Mouse (Mus musculus): Measurements from ENCODE around the gene Met. TPM values are rescaled to one million over a fixed set of nuclear protein-coding genes. Genes with fewer than 3 reads are reported as not detected.

Met gene
- total RNA-seq, 1 experiment = 7.6 TPM

- Histone ChIP-seq H3K36me3 (ENCODE audit: control insufficient read depth, insufficient read depth, low read length, poor library complexity, severe bottlenecking) (no peaks in the 10 kb centered on the region), H3K9me3 (ENCODE audit: control insufficient read depth, insufficient read depth, low read depth, low read length) (no peaks in the 10 kb centered on the region), H3K4me3 (ENCODE audit: insufficient read depth in 1 of 2, low read depth in 1 of 2, low read length in 2 of 2, poor library complexity in 1 of 2, severe bottlenecking in 1 of 2) (no peak overlapping the region), H3K27ac (ENCODE audit: insufficient read depth, low read depth, low read length, poor library complexity, severe bottlenecking) (no peak overlapping the region), H3K9ac (ENCODE audit: insufficient read depth, low read depth, low read length, poor library complexity, severe bottlenecking) (no peak overlapping the region), H3K4me1 (ENCODE audit: control insufficient read depth in 2 of 2, insufficient read depth in 2 of 2, low read length in 2 of 2, poor library complexity in 1 of 2) (0 out of 4 replicates have a peak, but pooled peaks cover 0 to 3% of the 10 kb centered on the region in 2 experiments)
- in situ Hi-C loops (cut with MboI; ENCODE audit: low sequenced_read_pairs in 2 of 2, unreplicated experiment in 2 of 2) = no loop called here
- no peak for DNase-seq (ENCODE audit: low read depth, low spot score)
- no peak for TF ChIP-seq ZNF384 (IDR thresholded peaks at IDR 0.05; ENCODE audit: low read depth, low read length)
- no peak for TF ChIP-seq HCFC1 (IDR thresholded peaks at IDR 0.05; ENCODE audit: borderline replicate concordance, insufficient read depth, low read length)
- no peak for TF ChIP-seq CHD2 (IDR thresholded peaks at IDR 0.05; ENCODE audit: low read depth, low read length)
- TF ChIP-seq MAFK (IDR thresholded peaks at IDR 0.05; ENCODE audit: insufficient read depth, low read depth, low read length) = no peak
- no peak for TF ChIP-seq ZC3H11A (IDR thresholded peaks at IDR 0.05; ENCODE audit: borderline replicate concordance, low read depth, low read length)
Observed at GRCm38 (mm10) chr6:17481068-17481467, 17.5 kb downstream of the Met start.

GRCm38 (mm10) chr6:17485244-17485643 is 21.6 kb downstream of the Met start:
- no peak overlapping the region for H3K4me3 ChIP-seq (ENCODE audit: insufficient read depth in 1 of 2, low read depth in 1 of 2, low read length in 2 of 2, poor library complexity in 1 of 2, severe bottlenecking in 1 of 2)
- no peaks in the 10 kb centered on the region for H3K4me1 ChIP-seq (ENCODE audit: control insufficient read depth in 2 of 2, insufficient read depth in 2 of 2, low read length in 2 of 2, poor library complexity in 1 of 2)
- no peaks in the 10 kb centered on the region for H3K36me3 ChIP-seq (ENCODE audit: control insufficient read depth, insufficient read depth, low read length, poor library complexity, severe bottlenecking)
- no peaks in the 10 kb centered on the region for H3K9me3 ChIP-seq (ENCODE audit: control insufficient read depth, insufficient read depth, low read depth, low read length)
- in situ Hi-C loops (cut with MboI; ENCODE audit: low sequenced_read_pairs in 2 of 2, unreplicated experiment in 2 of 2) = no loop called here
- no peak overlapping the region for H3K27ac ChIP-seq (ENCODE audit: insufficient read depth, low read depth, low read length, poor library complexity, severe bottlenecking)
- H3K9ac ChIP-seq (ENCODE audit: insufficient read depth, low read depth, low read length, poor library complexity, severe bottlenecking) = no peak overlapping the region
- no peak for DNase-seq (ENCODE audit: low read depth, low spot score)
- TF ChIP-seq ZC3H11A (IDR thresholded peaks at IDR 0.05; ENCODE audit: borderline replicate concordance, low read depth, low read length) = no peak
- TF ChIP-seq ZNF384 (IDR thresholded peaks at IDR 0.05; ENCODE audit: low read depth, low read length) = no peak
- no peak for TF ChIP-seq MAFK (IDR thresholded peaks at IDR 0.05; ENCODE audit: insufficient read depth, low read depth, low read length)
- no peak for TF ChIP-seq CHD2 (IDR thresholded peaks at IDR 0.05; ENCODE audit: low read depth, low read length)
- TF ChIP-seq HCFC1 (IDR thresholded peaks at IDR 0.05; ENCODE audit: borderline replicate concordance, insufficient read depth, low read length) = no peak

- Histone ChIP-seq H3K9me3 (ENCODE audit: control insufficient read depth, insufficient read depth, low read depth, low read length) (no peaks in the 10 kb centered on the region), H3K4me1 (ENCODE audit: control insufficient read depth in 2 of 2, insufficient read depth in 2 of 2, low read length in 2 of 2, poor library complexity in 1 of 2) (no peaks in the 10 kb centered on the region), H3K27ac (ENCODE audit: insufficient read depth, low read depth, low read length, poor library complexity, severe bottlenecking) (no peak overlapping the region), H3K4me3 (ENCODE audit: insufficient read depth in 1 of 2, low read depth in 1 of 2, low read length in 2 of 2, poor library complexity in 1 of 2, severe bottlenecking in 1 of 2) (no peak overlapping the region), H3K36me3 (ENCODE audit: control insufficient read depth, insufficient read depth, low read length, poor library complexity, severe bottlenecking) (no peaks in the 10 kb centered on the region), H3K9ac (ENCODE audit: insufficient read depth, low read depth, low read length, poor library complexity, severe bottlenecking) (no peak overlapping the region)
- TF ChIP-seq ZNF384 (IDR thresholded peaks at IDR 0.05; ENCODE audit: low read depth, low read length) = no peak
- no peak for TF ChIP-seq HCFC1 (IDR thresholded peaks at IDR 0.05; ENCODE audit: borderline replicate concordance, insufficient read depth, low read length)
- TF ChIP-seq CHD2 (IDR thresholded peaks at IDR 0.05; ENCODE audit: low read depth, low read length) = no peak
- no peak for TF ChIP-seq MAFK (IDR thresholded peaks at IDR 0.05; ENCODE audit: insufficient read depth, low read depth, low read length)
- no peak for TF ChIP-seq ZC3H11A (IDR thresholded peaks at IDR 0.05; ENCODE audit: borderline replicate concordance, low read depth, low read length)
- in situ Hi-C loops (cut with MboI; ENCODE audit: low sequenced_read_pairs in 2 of 2, unreplicated experiment in 2 of 2) = no loop called here
- no peak for DNase-seq (ENCODE audit: low read depth, low spot score)
Observed at GRCm38 (mm10) chr6:17485782-17486181, 22.2 kb downstream of the Met start.

- no peak overlapping the region for H3K27ac ChIP-seq (ENCODE audit: insufficient read depth, low read depth, low read length, poor library complexity, severe bottlenecking)
- no peak for DNase-seq (ENCODE audit: low read depth, low spot score)
- in situ Hi-C loops (cut with MboI; ENCODE audit: low sequenced_read_pairs in 2 of 2, unreplicated experiment in 2 of 2) = no loop called here
- no peak overlapping the region for H3K4me3 ChIP-seq (ENCODE audit: insufficient read depth in 1 of 2, low read depth in 1 of 2, low read length in 2 of 2, poor library complexity in 1 of 2, severe bottlenecking in 1 of 2)
- no peaks in the 10 kb centered on the region for H3K36me3 ChIP-seq (ENCODE audit: control insufficient read depth, insufficient read depth, low read length, poor library complexity, severe bottlenecking)
- H3K9me3 ChIP-seq (ENCODE audit: control insufficient read depth, insufficient read depth, low read depth, low read length) = no peaks in the 10 kb centered on the region
- TF ChIP-seq HCFC1 (IDR thresholded peaks at IDR 0.05; ENCODE audit: borderline replicate concordance, insufficient read depth, low read length) = no peak
- no peak for TF ChIP-seq CHD2 (IDR thresholded peaks at IDR 0.05; ENCODE audit: low read depth, low read length)
- no peak for TF ChIP-seq ZC3H11A (IDR thresholded peaks at IDR 0.05; ENCODE audit: borderline replicate concordance, low read depth, low read length)
- no peak for TF ChIP-seq MAFK (IDR thresholded peaks at IDR 0.05; ENCODE audit: insufficient read depth, low read depth, low read length)
- H3K9ac ChIP-seq (ENCODE audit: insufficient read depth, low read depth, low read length, poor library complexity, severe bottlenecking) = no peak overlapping the region
- H3K4me1 ChIP-seq (ENCODE audit: control insufficient read depth in 2 of 2, insufficient read depth in 2 of 2, low read length in 2 of 2, poor library complexity in 1 of 2) = no peaks in the 10 kb centered on the region
Observed at GRCm38 (mm10) chr6:17488291-17488817, 24.8 kb downstream of the Met start.

- in situ Hi-C loops (cut with MboI; ENCODE audit: low sequenced_read_pairs in 2 of 2, unreplicated experiment in 2 of 2) = no loop called here
- H3K27ac ChIP-seq (ENCODE audit: insufficient read depth, low read depth, low read length, poor library complexity, severe bottlenecking) = no peak overlapping the region
- H3K9me3 ChIP-seq (ENCODE audit: control insufficient read depth, insufficient read depth, low read depth, low read length) = no peaks in the 10 kb centered on the region
- H3K4me3 ChIP-seq (ENCODE audit: insufficient read depth in 1 of 2, low read depth in 1 of 2, low read length in 2 of 2, poor library complexity in 1 of 2, severe bottlenecking in 1 of 2) = no peak overlapping the region
- H3K36me3 ChIP-seq (ENCODE audit: control insufficient read depth, insufficient read depth, low read length, poor library complexity, severe bottlenecking) = no peaks in the 10 kb centered on the region
- no peak for DNase-seq (ENCODE audit: low read depth, low spot score)
- no peak overlapping the region for H3K9ac ChIP-seq (ENCODE audit: insufficient read depth, low read depth, low read length, poor library complexity, severe bottlenecking)
- no peaks in the 10 kb centered on the region for H3K4me1 ChIP-seq (ENCODE audit: control insufficient read depth in 2 of 2, insufficient read depth in 2 of 2, low read length in 2 of 2, poor library complexity in 1 of 2)
- no peak for TF ChIP-seq MAFK (IDR thresholded peaks at IDR 0.05; ENCODE audit: insufficient read depth, low read depth, low read length)
- TF ChIP-seq CHD2 (IDR thresholded peaks at IDR 0.05; ENCODE audit: low read depth, low read length) = no peak
- no peak for TF ChIP-seq ZNF384 (IDR thresholded peaks at IDR 0.05; ENCODE audit: low read depth, low read length)
- no peak for TF ChIP-seq HCFC1 (IDR thresholded peaks at IDR 0.05; ENCODE audit: borderline replicate concordance, insufficient read depth, low read length)
- no peak for TF ChIP-seq ZC3H11A (IDR thresholded peaks at IDR 0.05; ENCODE audit: borderline replicate concordance, low read depth, low read length)
Observed at GRCm38 (mm10) chr6:17490786-17491185, 27.2 kb downstream of the Met start.

All from ES-E14 (cell line).